In genomic region chr9:122064937-122065673, GRCm38 (mm10) we compare ENCODE assay signal across 8 mouse cellular contexts. TPM values are rescaled to one million over a fixed set of nuclear protein-coding genes. Genes with fewer than 3 reads are reported as not detected.
DNase-seq lines count a peak whose midpoint lies in the region.

No protein-coding gene starts in this region.

- intact Hi-C loops in heart, postnatal 10 days (cut with DNase I), result loop anchor here (2.0 to 5.0 kb wide), 2 partner anchors 36 to 52 kb away; partner anchors contain the start of gene Snrk
- intact Hi-C loops in left cerebral cortex, postnatal 36 days (cut with DNase I), result loop anchor here (5.0 kb wide), 1 partner anchor 33 kb away; no protein-coding TSS in a partner anchor

- DNase-seq in adrenal gland, adult 8-10 months, result peak; percentile 61
- DNase-seq in adrenal gland, postnatal 25 days, result no peak
- peak; percentile 60 for DNase-seq in adrenal gland, postnatal 14 days
- peak; percentile 64 to 66 for DNase-seq in heart, postnatal 10 days
- DNase-seq in kidney, postnatal 4 days, result peak; percentile 24 to 54
- DNase-seq in c-Kit-positive CD71-positive TER-119-positive erythroid progenitor cells, embryonic 14.5 days (ENCODE audit: low spot score), result no peak
- DNase-seq in T-cell, adult 2 months (ENCODE audit: low spot score), result no peak
- no peak for DNase-seq in left cerebral cortex, postnatal 36 days (ENCODE audit: low spot score in 2 of 2)

RNA-seq across cellular contexts. Expression of gene Snrk, which starts 52.0 kb away (rescaled TPM):
- 100 to 1,000 TPM; 153 to 206 (median 181) TPM for total RNA-seq in adrenal gland, adult 8-10 months (2022)
- 177 and 190 TPM in 2 replicates for total RNA-seq in adrenal gland, postnatal 25 days (2021)
- total RNA-seq in adrenal gland, postnatal 14 days (2021), result 275 and 291 TPM in 2 replicates
- 100 to 1,000 TPM; 133 to 167 TPM for total RNA-seq in heart, postnatal 10 days (2021)
- 100 to 1,000 TPM; 108 to 117 TPM for total RNA-seq in left cerebral cortex, postnatal 36 days (2021)

Comparison
In these comparisons a context has a peak if more than half of its experiments do, and no peak if none do; other contexts are left out.
1. DNase-seq: peak in adrenal gland, adult 8-10 months (single experiment), adrenal gland, postnatal 14 days (single experiment), heart, postnatal 10 days (2 of 2) and kidney, postnatal 4 days (2 of 2); none in adrenal gland, postnatal 25 days (single experiment), c-Kit-positive CD71-positive TER-119-positive erythroid progenitor cells, embryonic 14.5 days (single experiment), T-cell, adult 2 months (single experiment) and left cerebral cortex, postnatal 36 days (0 of 2).